Mouse (Mus musculus) heart, embryonic 12.5 days (tissue): ENCODE results near the gene Mrps23. TPM values are rescaled to one million over a fixed set of nuclear protein-coding genes. Genes with fewer than 3 reads are reported as not detected.

Source experiments
- ATAC-seq: fragments of 200-750 bp; cut with Nextera tagmentation; 2 replicates; pipeline ENCODE4 v1.8.0; 2017; ENCODE audit warnings: moderate TSS enrichment, moderate library complexity; ENCODE audit not compliant: insufficient number of reproducible peaks, low FRiP score
- H3K27ac ChIP-seq: fragments of 300-500 bp; sonication (generic); 2 replicates; pipeline ENCODE4 v1.5.1; 2016; ENCODE audit warnings: mild to moderate bottlenecking, moderate library complexity; ENCODE audit not compliant: poor library complexity, severe bottlenecking
- H3K27me3 ChIP-seq: fragments of 300-500 bp; sonication (generic); replicated peaks from 2 replicates; pipeline ENCODE4 v1.6.1; 2016; ENCODE audit warnings: mild to moderate bottlenecking, moderate library complexity
- H3K36me3 ChIP-seq: fragments of 300-500 bp; sonication (generic); 2 replicates; pipeline ENCODE4 v1.6.1; 2016; ENCODE audit warnings: mild to moderate bottlenecking, moderate library complexity
- H3K4me1 ChIP-seq: fragments of 300-500 bp; sonication (generic); replicated peaks from 2 replicates; pipeline ENCODE4 v1.6.1; 2016; ENCODE audit warnings: mild to moderate bottlenecking
- H3K4me2 ChIP-seq: fragments of 300-500 bp; sonication (generic); 2 replicates; pipeline ENCODE4 v1.6.1; 2016; ENCODE audit warnings: mild to moderate bottlenecking, moderate library complexity
- H3K4me3 ChIP-seq: fragments of 300-500 bp; sonication (generic); 2 replicates; pipeline ENCODE4 v1.5.1; 2016; ENCODE audit warnings: mild to moderate bottlenecking
- H3K9ac ChIP-seq: fragments of 300-500 bp; sonication (generic); 2 replicates; pipeline ENCODE4 v1.6.1; 2016; ENCODE audit warnings: mild to moderate bottlenecking, moderate library complexity
- H3K9me3 ChIP-seq: fragments of 300-500 bp; sonication (generic); replicated peaks from 2 replicates; pipeline ENCODE4 v1.6.1; 2016; ENCODE audit warnings: mild to moderate bottlenecking, moderate library complexity
- WGBS: fragments of 180-500 bp; shearing (Covaris S2); methylation state at CpG from one replicate; pipeline ENCODE4 v1.1.7; 2016; 5-methylcytosine and 5-hydroxymethylcytosine counted together
- polyA plus RNA-seq: library from polyadenylated mRNA; unstranded; fragments of >200 nt; fragmentation: Nextera tagmentation; extraction: Ambion mirVana; gene quantifications from 2 replicates; pipeline ENCODE4 v1.2.1, GENCODE M21; 2016

The Mrps23 gene
- polyA plus RNA-seq, 1 experiment from 2014 or later = 79.2 TPM

DNA sequence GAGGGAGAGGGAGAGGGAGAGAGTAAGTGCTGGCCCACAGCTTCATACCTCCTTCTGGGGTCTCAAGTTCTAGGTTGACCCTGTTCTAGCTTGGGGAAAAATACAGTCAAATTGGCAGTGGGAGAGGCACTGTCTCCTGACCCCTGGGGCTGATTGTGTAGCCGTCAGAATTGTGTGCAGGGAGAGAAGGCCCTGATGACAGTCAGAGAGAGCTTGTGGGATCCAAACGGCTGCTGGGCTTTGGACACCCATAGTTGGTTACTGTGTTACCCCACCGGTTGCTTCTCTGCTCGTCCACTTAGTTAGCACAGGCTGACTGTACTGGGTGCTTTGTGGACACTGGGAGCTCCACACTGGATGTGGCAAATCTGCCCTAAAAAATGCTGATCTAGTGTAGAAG is 41.4 kb upstream of the Mrps23 start:
- 55% methylated on average over 4 of the region's 4 CpGs for WGBS
- Histone ChIP-seq H3K27ac (peak overlapping the region; percentile 10; the same call in 1 of the 2 replicates), H3K9ac (0 out of 2 replicates have a peak overlapping the region, but pooled peaks have one; percentile 8), H3K4me2 (no peak overlapping the region), H3K36me3 (no peaks in the 10 kb centered on the region), H3K27me3 (no peaks in the 10 kb centered on the region), H3K4me1 (peaks cover 70% of the 10 kb centered on the region), H3K4me3 (no peak overlapping the region), H3K9me3 (no peaks in the 10 kb centered on the region)
- no peak for ATAC-seq

DNA sequence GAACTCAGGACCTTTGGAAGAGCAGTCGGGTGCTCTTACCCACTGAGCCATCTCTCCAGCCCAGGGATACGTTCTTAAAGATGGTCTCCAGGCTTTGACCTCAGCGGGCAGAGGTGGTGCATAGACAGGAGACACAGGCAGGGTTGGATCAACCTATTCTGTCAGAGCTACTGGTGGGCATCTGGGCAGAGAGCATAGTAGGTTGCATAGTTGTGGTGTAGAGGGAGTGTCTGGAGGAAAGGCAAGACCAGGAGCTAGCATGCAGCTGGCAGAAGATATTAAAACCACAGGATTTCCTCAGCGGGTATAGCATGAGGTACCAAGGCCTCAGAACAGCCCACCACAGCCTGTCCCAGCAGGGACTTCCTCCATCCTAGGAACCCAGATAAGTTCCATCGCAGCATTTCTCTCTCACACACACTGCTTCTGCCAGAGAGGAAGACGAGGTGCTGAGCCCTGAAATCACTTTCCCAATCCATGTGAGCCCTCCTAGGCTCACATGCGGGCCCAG is 39.9 kb upstream of the Mrps23 start:
- H3K4me1 ChIP-seq = peaks cover 65% of the 10 kb centered on the region
- ATAC-seq = no peak

DNA sequence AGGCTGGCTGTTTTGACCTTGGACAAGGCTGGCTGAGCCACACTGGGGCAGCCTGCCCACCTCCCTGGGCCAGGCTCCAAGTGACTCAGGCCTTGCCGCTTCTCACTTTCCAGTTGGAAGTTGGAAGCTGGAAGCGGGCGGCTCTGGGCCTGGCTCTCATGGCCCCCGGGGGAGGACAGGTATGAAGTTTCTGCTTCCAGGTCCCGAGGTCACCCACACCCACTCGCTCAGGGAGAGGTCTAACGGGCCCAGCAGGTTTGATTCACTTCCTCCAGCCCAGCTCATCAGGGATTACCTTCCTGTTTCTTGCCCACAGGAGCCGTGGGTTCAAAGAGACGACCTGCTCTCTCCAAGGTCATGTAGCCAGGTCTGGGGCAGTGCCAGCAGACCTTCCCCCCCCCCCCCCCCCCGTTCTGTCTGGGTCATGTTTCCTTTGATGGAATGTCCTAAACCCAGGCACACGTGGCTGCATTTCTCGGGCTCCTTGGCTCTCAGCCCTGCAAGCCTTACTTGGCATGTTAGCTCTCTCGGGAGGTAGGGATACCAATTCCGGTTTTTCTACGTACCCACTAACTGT is 39.3 kb upstream of the Mrps23 start:
- Histone ChIP-seq H3K36me3 (no peaks in the 10 kb centered on the region), H3K9ac (peak overlapping the region; percentile 48; the same call in 1 of the 2 replicates), H3K9me3 (no peaks in the 10 kb centered on the region), H3K4me2 (peak overlapping the region; percentile 8; the same call in 1 of the 2 replicates), H3K4me1 (peaks cover 65% of the 10 kb centered on the region), H3K27me3 (peaks cover 6% of the 10 kb centered on the region), H3K27ac (peak overlapping the region; percentile 79), H3K4me3 (no peak overlapping the region)
- ATAC-seq = no peak
- 25% methylated on average over 15 of the region's 15 CpGs for WGBS

More for the DNA sequence above, 39.9 kb upstream of the Mrps23 start:
- H3K9me3 ChIP-seq = no peaks in the 10 kb centered on the region
- H3K27me3 ChIP-seq = peaks cover under 1% of the 10 kb centered on the region; the same call in 1 of the 2 replicates
- H3K4me2 ChIP-seq = 0 out of 2 replicates have a peak overlapping the region, but pooled peaks have one; percentile 8
- peak overlapping the region; percentile 48; the same call in 1 of the 2 replicates for H3K9ac ChIP-seq
- no peak overlapping the region for H3K4me3 ChIP-seq
- peak overlapping the region; percentile 79 for H3K27ac ChIP-seq
- H3K36me3 ChIP-seq = no peaks in the 10 kb centered on the region
- WGBS = 52% methylated on average over 7 of the region's 7 CpGs

DNA sequence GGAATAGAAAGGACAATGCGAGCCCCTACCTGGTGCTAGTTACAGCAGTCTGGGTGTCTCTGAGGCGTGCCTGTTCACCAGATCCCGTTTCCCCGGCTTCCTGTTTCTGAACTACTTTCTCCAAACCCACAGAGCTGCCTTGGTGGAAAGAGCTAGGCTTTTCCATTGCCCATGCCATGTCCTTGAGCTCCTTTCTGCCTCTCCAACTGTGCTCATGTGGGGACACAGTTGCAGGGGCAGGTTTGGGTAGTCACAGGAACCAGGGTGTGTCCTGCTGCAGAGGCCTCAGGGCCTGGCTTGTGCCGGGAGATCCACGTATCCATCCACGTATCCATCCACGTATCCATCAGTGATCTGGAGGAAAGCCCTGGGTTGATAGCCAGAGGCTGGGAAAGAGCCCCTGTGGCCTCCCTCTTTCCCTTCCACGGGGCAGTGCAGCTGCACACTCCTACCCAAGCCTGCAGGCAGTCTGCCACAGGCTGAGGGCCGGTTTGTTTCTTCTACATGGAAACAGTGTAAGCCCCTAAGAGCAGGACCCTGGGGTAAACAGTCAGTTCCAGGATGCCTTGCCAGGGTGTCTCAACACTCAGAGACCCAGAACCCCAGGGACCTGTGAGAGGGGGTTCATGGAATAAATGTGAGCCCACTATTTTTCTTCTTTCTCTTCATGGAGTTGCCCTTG is 38.4 kb upstream of the Mrps23 start:
- H3K4me1 ChIP-seq = peaks cover 57% of the 10 kb centered on the region

GRCm38 (mm10) chr11:88166471-88166870 is 37.7 kb upstream of the Mrps23 start:
- WGBS = 86% methylated on average over 7 of the region's 7 CpGs
- no peaks in the 10 kb centered on the region for H3K36me3 ChIP-seq
- H3K9me3 ChIP-seq = no peaks in the 10 kb centered on the region
- H3K4me2 ChIP-seq = no peak overlapping the region
- H3K4me3 ChIP-seq = no peak overlapping the region
- ATAC-seq = no peak
- H3K27ac ChIP-seq = no peak overlapping the region
- H3K27me3 ChIP-seq = peaks cover 18% of the 10 kb centered on the region
- H3K4me1 ChIP-seq = peaks cover 59% of the 10 kb centered on the region
- no peak overlapping the region for H3K9ac ChIP-seq

More for the DNA sequence above, 38.4 kb upstream of the Mrps23 start:
- Histone ChIP-seq H3K9ac (peak overlapping the region; percentile 42; the same call in 1 of the 2 replicates), H3K36me3 (no peaks in the 10 kb centered on the region), H3K27ac (peak overlapping the region; percentile 79), H3K27me3 (peaks cover 16% of the 10 kb centered on the region), H3K9me3 (no peaks in the 10 kb centered on the region), H3K4me2 (no peak overlapping the region), H3K4me3 (no peak overlapping the region)
- WGBS = 73% methylated on average over 10 of the region's 10 CpGs
- no peak for ATAC-seq

- no peak overlapping the region for H3K27ac ChIP-seq
- H3K4me2 ChIP-seq = no peak overlapping the region
- H3K4me1 ChIP-seq = peaks cover 66% of the 10 kb centered on the region
- H3K9me3 ChIP-seq = no peaks in the 10 kb centered on the region
- no peaks in the 10 kb centered on the region for H3K36me3 ChIP-seq
- no peak overlapping the region for H3K9ac ChIP-seq
- WGBS = 41% methylated on average over 3 of the region's 3 CpGs
- no peak for ATAC-seq
- no peak overlapping the region for H3K4me3 ChIP-seq
- H3K27me3 ChIP-seq = peaks cover 18% of the 10 kb centered on the region
These were observed 35.6 kb upstream of the Mrps23 start for GRCm38 (mm10) chr11:88168611-88169010.

- no peak for ATAC-seq
- peak overlapping the region; percentile 62 for H3K4me2 ChIP-seq
- H3K27ac ChIP-seq = no peak overlapping the region
- WGBS = 15% methylated on average over 32 of the region's 32 CpGs
- no peaks in the 10 kb centered on the region for H3K36me3 ChIP-seq
- peaks cover 70% of the 10 kb centered on the region for H3K4me1 ChIP-seq
- peak overlapping the region; percentile 27 for H3K4me3 ChIP-seq
- H3K27me3 ChIP-seq = peaks cover 18% of the 10 kb centered on the region
- H3K9ac ChIP-seq = peak overlapping the region; percentile 40
- H3K9me3 ChIP-seq = no peaks in the 10 kb centered on the region
These were observed 34.6 kb upstream of the Mrps23 start for GRCm38 (mm10) chr11:88169531-88170040.

DNA sequence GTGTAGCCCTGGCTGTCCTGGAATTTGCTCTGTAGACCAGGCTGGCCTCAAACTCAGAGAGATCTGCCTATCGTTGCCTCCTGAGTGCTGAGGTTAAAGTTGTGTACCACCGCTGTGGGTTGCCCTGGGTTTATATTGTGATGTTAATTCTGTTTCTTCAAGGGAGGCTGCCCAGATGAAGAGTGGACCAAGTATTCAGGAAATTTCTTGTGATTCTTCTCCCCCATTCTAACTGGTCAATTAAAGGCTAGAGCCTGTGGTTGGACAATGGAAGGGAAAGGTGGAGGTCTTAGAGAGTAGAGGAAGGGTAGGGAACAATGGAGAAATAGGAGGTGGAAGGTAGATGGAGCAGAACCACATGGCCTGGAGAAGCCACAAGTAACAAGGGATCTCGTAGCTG is 33.6 kb upstream of the Mrps23 start:
- Histone ChIP-seq H3K27ac (no peak overlapping the region), H3K9me3 (no peaks in the 10 kb centered on the region), H3K27me3 (peaks cover 18% of the 10 kb centered on the region), H3K4me2 (no peak overlapping the region), H3K9ac (no peak overlapping the region), H3K4me3 (no peak overlapping the region), H3K4me1 (peaks cover 60% of the 10 kb centered on the region), H3K36me3 (0 out of 2 replicates have a peak, but pooled peaks cover under 1% of the 10 kb centered on the region)
- ATAC-seq = no peak
- WGBS = 82% methylated on average over 3 of the region's 3 CpGs

DNA sequence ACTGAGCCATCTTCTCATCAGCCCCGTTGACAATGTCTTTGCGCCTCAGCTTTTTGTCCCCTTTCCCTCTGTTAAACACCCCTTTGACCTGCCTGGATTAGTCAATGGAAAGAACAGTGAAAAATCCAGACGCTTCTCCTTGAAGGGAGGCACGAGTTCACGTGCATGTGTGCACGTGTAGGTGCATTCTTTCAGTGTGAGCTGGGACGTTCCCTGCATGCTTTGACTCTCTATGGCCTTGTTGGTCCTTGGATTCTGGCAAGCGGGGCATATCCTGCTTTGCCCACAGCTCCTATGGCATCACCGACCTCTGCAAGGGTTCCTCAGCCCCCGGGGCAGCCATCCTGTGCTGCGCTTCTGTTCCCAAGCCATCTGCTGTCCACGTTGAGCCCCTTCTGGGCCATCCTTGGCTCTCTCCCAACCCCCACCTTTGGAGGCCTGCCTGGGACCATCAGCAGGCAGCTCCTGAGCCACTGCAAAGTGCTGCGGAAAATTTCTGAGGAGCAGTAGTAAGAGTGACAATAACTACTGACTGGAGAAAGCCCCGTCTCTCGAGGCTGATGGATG is 32.2 kb upstream of the Mrps23 start:
- no peak for ATAC-seq
- peaks cover 18% of the 10 kb centered on the region for H3K27me3 ChIP-seq
- no peaks in the 10 kb centered on the region for H3K9me3 ChIP-seq
- 0 out of 2 replicates have a peak overlapping the region, but pooled peaks have one; percentile 46 for H3K27ac ChIP-seq
- H3K4me3 ChIP-seq = no peak overlapping the region
- no peak overlapping the region for H3K4me2 ChIP-seq
- peak overlapping the region; percentile 33; the same call in 1 of the 2 replicates for H3K9ac ChIP-seq
- peaks cover 4% of the 10 kb centered on the region for H3K36me3 ChIP-seq
- WGBS = 62% methylated on average over 15 of the region's 15 CpGs
- H3K4me1 ChIP-seq = peaks cover 50% of the 10 kb centered on the region

DNA sequence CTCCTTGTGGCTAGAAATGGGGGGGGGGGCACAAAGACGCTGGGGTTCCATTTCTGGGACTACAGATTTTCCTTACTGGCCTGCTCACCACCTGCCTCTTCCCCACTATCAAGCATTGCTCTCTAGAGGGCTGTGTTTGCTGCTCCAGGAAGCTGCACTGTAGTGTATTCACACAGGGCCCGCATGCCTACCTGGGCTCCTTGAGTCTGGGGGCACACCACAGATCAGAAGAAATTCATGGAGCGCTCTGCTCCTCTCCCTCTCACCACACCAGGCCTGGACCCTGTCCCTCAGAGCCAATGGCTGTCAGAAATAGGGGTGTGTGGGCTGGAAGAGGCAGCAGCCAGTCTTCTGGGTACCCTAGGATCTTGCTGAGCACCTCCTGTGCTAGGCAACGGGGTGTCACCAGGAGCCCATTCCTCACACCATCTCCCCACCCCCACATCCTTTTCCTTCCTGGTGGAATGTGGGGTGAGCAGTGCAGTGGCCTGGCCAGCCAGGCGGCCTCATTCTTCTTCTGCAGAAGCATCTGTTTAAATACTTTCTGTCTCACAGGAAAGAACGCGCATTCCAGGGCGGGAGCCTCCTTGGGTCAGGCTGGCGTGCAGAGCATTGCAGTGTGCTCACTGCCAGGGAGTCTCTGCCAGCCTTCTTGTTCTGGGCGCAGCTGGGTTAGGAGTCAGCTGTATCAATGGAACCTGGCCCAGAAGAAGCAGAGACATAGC is 31.4 kb upstream of the Mrps23 start:
- Histone ChIP-seq H3K9ac (peak overlapping the region; percentile 33), H3K27me3 (peaks cover 18% of the 10 kb centered on the region), H3K36me3 (peaks cover 12% of the 10 kb centered on the region), H3K4me3 (no peak overlapping the region), H3K9me3 (no peaks in the 10 kb centered on the region), H3K4me2 (peak overlapping the region; percentile 12), H3K27ac (peak overlapping the region; percentile 46), H3K4me1 (peaks cover 50% of the 10 kb centered on the region)
- peak; percentile 58 for ATAC-seq
- WGBS = 20% methylated on average over 10 of the region's 10 CpGs
